Mouse (Mus musculus) small intestine, adult 10 weeks (tissue): ENCODE data around the gene Ciao2a. TPM values are rescaled to one million over a fixed set of nuclear protein-coding genes. Genes with fewer than 3 reads are reported as not detected.

Experiments used
- polyA plus RNA-seq: library from polyadenylated mRNA; stranded (reverse); fragments of 350-450 nt; fragmentation: Illumina TruSeq; extraction: RNeasy Lipid Tissue Mini Kit (QIAGEN cat#74804); gene quantifications from one replicate; pipeline ENCODE4 v1.2.3, GENCODE M21; 2014; ENCODE audit warnings: low replicate concordance

The Ciao2a gene
- polyA plus RNA-seq, result 191 TPM

DNA sequence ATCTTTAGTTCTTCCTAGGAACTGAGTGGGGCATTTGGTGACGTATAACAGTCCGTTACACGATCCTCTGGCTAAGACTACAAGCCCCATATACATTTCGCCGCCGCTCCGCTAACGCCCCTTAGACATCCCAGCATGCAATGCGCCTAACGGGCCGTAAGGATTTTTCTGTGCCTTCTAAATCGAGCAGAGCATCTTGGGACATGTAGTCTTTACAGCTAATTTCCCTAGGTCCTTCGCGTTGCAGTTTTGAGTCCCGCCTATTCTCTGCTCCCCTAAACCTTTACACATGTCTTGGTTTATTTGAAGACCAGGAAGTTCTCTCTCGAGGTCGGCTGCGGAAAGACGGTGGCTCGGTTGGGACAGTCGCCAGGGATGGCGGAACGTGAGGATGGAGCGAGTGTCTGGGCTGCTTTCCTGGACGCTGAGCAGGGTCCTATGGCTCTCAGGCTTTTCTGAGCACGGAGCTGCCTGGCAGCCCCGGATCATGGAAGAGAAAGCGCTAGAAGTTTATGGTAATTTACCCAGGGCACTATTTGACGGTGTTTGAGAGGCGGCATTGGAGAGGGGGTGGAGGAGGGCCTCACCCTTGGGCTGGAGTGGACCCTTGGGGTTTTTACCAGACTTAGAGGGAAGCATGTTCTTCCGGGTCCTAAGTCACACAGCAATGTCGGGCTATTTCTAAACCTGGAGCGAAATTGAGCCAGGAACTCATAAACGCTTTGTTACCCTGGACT, at the start of gene Ciao2a, which contains the start of gene Snx1:
TSS of gene Ciao2a (plus strand) at position 156 of the 737 bp plus-strand sequence.
TSS of gene Snx1 (minus strand) at position 132 of the 737 bp plus-strand sequence.

DNA sequence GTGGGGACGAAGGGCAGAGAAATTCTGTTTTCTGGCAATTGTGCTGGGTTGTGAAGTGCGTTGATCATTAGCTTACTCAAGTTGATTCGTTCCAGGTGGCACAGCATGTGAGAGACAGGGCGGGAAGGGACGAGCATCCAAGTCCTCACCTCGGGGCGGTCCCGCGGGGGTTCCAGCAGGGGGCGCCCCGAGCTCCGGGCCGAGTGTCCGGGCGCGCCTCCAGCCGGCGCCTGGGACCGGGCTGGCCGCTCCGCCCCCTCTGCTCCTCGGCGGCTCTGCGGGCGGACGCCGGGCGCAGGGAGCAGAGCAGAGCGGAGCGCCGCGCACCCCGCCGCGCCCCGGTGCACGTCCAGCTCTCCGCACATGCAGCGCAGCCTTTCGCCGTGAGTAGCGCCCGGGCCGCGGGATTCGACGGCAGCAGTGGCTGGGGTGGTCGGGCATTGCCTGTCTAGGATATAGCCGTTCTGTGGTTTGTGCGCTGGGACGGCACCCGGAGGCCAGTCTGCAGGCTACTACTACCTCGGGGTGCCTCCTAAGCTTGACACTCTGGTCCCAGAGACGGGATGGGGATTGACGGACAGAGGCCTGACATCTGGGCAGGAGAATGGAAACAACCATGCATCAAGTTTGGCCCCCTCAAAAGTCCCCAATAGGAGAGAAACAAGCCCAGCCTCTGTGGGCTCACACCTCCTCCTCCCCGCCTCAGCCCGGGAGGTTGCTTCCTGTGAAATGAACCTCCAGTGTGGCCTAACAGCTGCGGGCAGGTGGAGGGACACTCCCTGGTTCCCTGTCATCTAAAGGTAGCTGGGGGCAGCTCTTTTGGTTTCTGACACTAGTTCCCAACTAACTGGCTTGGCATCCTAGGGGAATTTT, 31.8 kb downstream of the Ciao2a start, which contains the start of gene Dapk2:
TSS of gene Dapk2 (plus strand) at position 266 of the 873 bp plus-strand sequence.

Other genes with a start within 250 kb of the Ciao2a start
- 62.6 TPM for gene Pclaf, start 236.4 kb upstream of the Ciao2a start, polyA plus RNA-seq
- gene Trip4, start 217.8 kb upstream of the Ciao2a start, polyA plus RNA-seq, result 44.6 TPM
- gene Csnk1g1, start 217.7 kb upstream of the Ciao2a start, polyA plus RNA-seq, result 35.6 TPM
- 172 TPM for gene Ppib, start 66.4 kb upstream of the Ciao2a start, polyA plus RNA-seq
- not detected for gene Snx22, start 56.9 kb upstream of the Ciao2a start, polyA plus RNA-seq
- gene Snx1, start within 50 bp of the Ciao2a start, polyA plus RNA-seq, result 87.4 TPM
- 9.5 TPM for gene Dapk2, start 31.6 kb downstream of the Ciao2a start, polyA plus RNA-seq
- gene Herc1, start 223.8 kb downstream of the Ciao2a start, polyA plus RNA-seq, result 25.1 TPM